Mouse (Mus musculus) liver, embryonic 14.5 days (tissue): ENCODE measurements around the gene Rpl10l. TPM values are rescaled to one million over a fixed set of nuclear protein-coding genes. Genes with fewer than 3 reads are reported as not detected.

Experiments used
- ATAC-seq: fragments of 200-750 bp; cut with Nextera tagmentation; 2 replicates; pipeline ENCODE4 v1.8.0; 2017; ENCODE audit warnings: moderate number of reproducible peaks, mild to moderate bottlenecking, moderate library complexity; ENCODE audit not compliant: insufficient read depth
- DNase-seq, 3 experiments: peaks; one replicate each; pipeline ENCODE4 v3.0.0-alpha.2; 2012 to 2013; ENCODE audit warnings: low read depth in 3 of 3, low spot score in 3 of 3
- H3K27ac ChIP-seq: fragments of 300-500 bp; sonication (generic); 2 replicates; pipeline ENCODE4 v1.5.1; 2014; ENCODE audit warnings: moderate library complexity, mild to moderate bottlenecking, control low read depth, inconsistent platforms
- H3K27me3 ChIP-seq: fragments of 300-500 bp; sonication (generic); 2 replicates; pipeline ENCODE4 v1.6.1; 2014; ENCODE audit warnings: mild to moderate bottlenecking, low read length, moderate library complexity; ENCODE audit not compliant: control insufficient read depth, insufficient read depth
- H3K36me3 ChIP-seq: fragments of 300-500 bp; sonication (generic); replicated peaks from 2 replicates; pipeline ENCODE4 v1.6.1; 2014; ENCODE audit warnings: low read depth; ENCODE audit not compliant: control insufficient read depth, insufficient read depth
- H3K4me1 ChIP-seq, 2 experiments: fragments of 200-500 bp in 1 of 2; fragments of 300-500 bp in 1 of 2; sonication (generic) in 1 of 2; replicated peaks; 2 replicates each; pipeline ENCODE4 v1.6.1; 2012 to 2014; ENCODE audit warnings: antibody characterized with exemption in 1 of 2, inconsistent platforms in 1 of 2, low read length in 1 of 2; ENCODE audit not compliant: control insufficient read depth in 2 of 2, insufficient read depth in 2 of 2
- H3K4me2 ChIP-seq: fragments of 300-500 bp; sonication (generic); 2 replicates; pipeline ENCODE4 v1.6.1; 2014; ENCODE audit warnings: low read depth, mild to moderate bottlenecking, control low read depth, moderate library complexity
- H3K4me3 ChIP-seq, 2 experiments: fragments of 200-500 bp in 1 of 2; fragments of 300-500 bp in 1 of 2; sonication (generic) in 1 of 2; 2 replicates each; pipeline ENCODE4 v1.5.1; 2012 to 2014; ENCODE audit warnings: low read depth in 2 of 2, low read length in 2 of 2, mild to moderate bottlenecking in 2 of 2, control low read depth in 1 of 2, inconsistent platforms in 1 of 2, moderate library complexity in 1 of 2; ENCODE audit not compliant: insufficient read depth in 1 of 2
- H3K9ac ChIP-seq: fragments of 300-500 bp; sonication (generic); replicated peaks from 2 replicates; pipeline ENCODE4 v1.6.1; 2014; ENCODE audit warnings: mild to moderate bottlenecking, control low read depth, moderate library complexity
- H3K9me3 ChIP-seq: fragments of 300-500 bp; sonication (generic); 2 replicates; pipeline ENCODE4 v1.6.1; 2016; ENCODE audit warnings: low read length, mixed read lengths; ENCODE audit not compliant: control insufficient read depth
- CTCF ChIP-seq: IDR thresholded peaks from 2 replicates; pipeline ENCODE4 v1.5.1; 2016; ENCODE audit warnings: antibody characterized with exemption, low read depth, control low read depth
- EP300 ChIP-seq: IDR thresholded peaks from 2 replicates; pipeline ENCODE4 v1.6.1; 2016; ENCODE audit warnings: antibody characterized with exemption, low read depth
- WGBS: fragments of 180-500 bp; shearing (Covaris S2); extraction: QIAGEN DNeasy Blood & Tissue Kit; methylation state at CpG from one replicate; pipeline ENCODE4 v1.1.7; 2014; ENCODE audit not compliant: insufficient replicate concordance; 5-methylcytosine and 5-hydroxymethylcytosine counted together
- polyA plus RNA-seq, 2 experiments: library from polyadenylated mRNA; depleted of rRNA in 1 of 2; stranded (reverse) in 1 of 2; unstranded in 1 of 2; fragments of >200 nt; fragmentation: Nextera tagmentation in 1 of 2; extraction: Ambion mirVana in 1 of 2; gene quantifications; 2 replicates each; pipeline versions ENCODE4 v1.2.1 to v1.2.3; 2012 to 2014

Rpl10l gene
- polyA plus RNA-seq (2012; rRNA removed): not detected in 2 replicates
- not detected in 2 replicates for polyA plus RNA-seq (2014; fragmentation: Nextera tagmentation; extraction: Ambion mirVana)

- WGBS: 90% methylated on average over 44 of the region's 44 CpGs
- Histone ChIP-seq H3K27me3 (no peaks in the 10 kb centered on the region), H3K27ac (no peak within 1 kb of the TSS), H3K9me3 (no peaks in the 10 kb centered on the region), H3K36me3 (no peaks in the 10 kb centered on the region), H3K4me1 (no peaks in the 10 kb centered on the region), H3K4me2 (no peak within 1 kb of the TSS), H3K9ac (no peak within 1 kb of the TSS), H3K4me3 (no peak within 1 kb of the TSS)
- ATAC-seq: no peak
- TF ChIP-seq EP300: no peak
- no peak for DNase-seq
Observed at GRCm38 (mm10) chr12:66283991-66284622, at the start of gene Rpl10l. TSS of gene Rpl10l (minus strand) at chr12:66284401.

GRCm38 (mm10) chr12:66275890-66276289 lies 8.3 kb downstream of the Rpl10l start:
- WGBS: 54% methylated on average over 3 of the region's 3 CpGs
- H3K36me3 ChIP-seq: no peaks in the 10 kb centered on the region
- H3K4me2 ChIP-seq: no peak overlapping the region
- H3K27me3 ChIP-seq: no peaks in the 10 kb centered on the region
- no peaks in the 10 kb centered on the region for H3K4me1 ChIP-seq
- ATAC-seq (no peak), DNase-seq (no peak)
- no peaks in the 10 kb centered on the region for H3K9me3 ChIP-seq
- H3K27ac ChIP-seq: no peak overlapping the region
- H3K4me3 ChIP-seq: no peak overlapping the region
- no peak overlapping the region for H3K9ac ChIP-seq
- TF ChIP-seq CTCF (no peak), EP300 (no peak)

GRCm38 (mm10) chr12:66245461-66246099 lies 38.6 kb downstream of the Rpl10l start:
- no peak overlapping the region for H3K27ac ChIP-seq
- H3K27me3 ChIP-seq: no peaks in the 10 kb centered on the region
- WGBS: 71% methylated on average over 6 of the region's 6 CpGs
- no peaks in the 10 kb centered on the region for H3K9me3 ChIP-seq
- H3K9ac ChIP-seq: no peak overlapping the region
- H3K4me2 ChIP-seq: no peak overlapping the region
- no peak overlapping the region for H3K4me3 ChIP-seq
- no peaks in the 10 kb centered on the region for H3K4me1 ChIP-seq
- TF ChIP-seq CTCF (no peak), EP300 (no peak)
- ATAC-seq (no peak), DNase-seq (no peak)
- no peaks in the 10 kb centered on the region for H3K36me3 ChIP-seq

- H3K4me3 ChIP-seq: no peak overlapping the region
- ATAC-seq: no peak
- no peak for DNase-seq
- H3K4me2 ChIP-seq: no peak overlapping the region
- H3K4me1 ChIP-seq: no peaks in the 10 kb centered on the region
- H3K9me3 ChIP-seq: no peaks in the 10 kb centered on the region
- no peak for TF ChIP-seq CTCF
- H3K36me3 ChIP-seq: no peaks in the 10 kb centered on the region
- no peak overlapping the region for H3K9ac ChIP-seq
- H3K27ac ChIP-seq: no peak overlapping the region
- no peaks in the 10 kb centered on the region for H3K27me3 ChIP-seq
- 43% methylated on average over 3 of the region's 3 CpGs for WGBS
Observed at GRCm38 (mm10) chr12:66234158-66234557, 50.0 kb downstream of the Rpl10l start.
